Mouse (Mus musculus): ENCODE data around the gene Olfr1116. TPM values are rescaled to one million over a fixed set of nuclear protein-coding genes. Genes with fewer than 3 reads are reported as not detected.
"Not testable (repeated sequence)": the region's sequence is repeated elsewhere in the genome, so short reads cannot be mapped to it uniquely, and the experiment has no call there.

The Olfr1116 gene
- not detected for polyA plus RNA-seq (2012; fragmentation: generic; extraction: Trizol)
- long read RNA-seq, experiment 1 = 0 reads
- long read RNA-seq, experiment 2 = 0 reads

DNA sequence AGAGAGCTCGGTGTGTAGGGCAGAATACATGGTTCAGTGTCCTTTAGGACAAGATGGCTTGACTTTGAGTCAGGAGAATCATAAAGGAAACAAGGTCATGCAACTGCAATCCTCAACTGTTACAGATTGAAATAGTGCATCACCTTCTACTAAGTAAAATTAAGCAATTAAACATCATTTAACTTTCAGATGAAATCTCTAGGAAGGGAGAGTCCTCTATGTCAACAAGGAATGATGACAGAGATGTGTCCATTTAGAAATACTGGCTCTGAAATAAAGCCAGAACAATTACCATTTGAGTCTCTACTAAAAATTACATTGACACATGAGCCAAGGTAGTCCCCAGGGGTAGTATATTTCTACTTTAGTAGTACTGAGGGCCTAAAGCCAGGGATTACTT lies at the start of gene Olfr1116:
Gene Olfr1116 (plus strand): TSS at position 301 of the 400 bp plus-strand sequence.
- no peaks in the 10 kb centered on the region for H3K36me3 ChIP-seq (ENCODE audit: control insufficient read depth, insufficient read depth)
- no peak within 1 kb of the TSS for H3K4me3 ChIP-seq (ENCODE audit: insufficient read depth, poor library complexity, severe bottlenecking)
- H3ac ChIP-seq (ENCODE audit: control insufficient read depth, insufficient read length, low read depth) = no peak within 1 kb of the TSS
- no peaks in the 10 kb centered on the region for H3K79me2 ChIP-seq (ENCODE audit: control insufficient read depth, insufficient read depth)
- no peaks in the 10 kb centered on the region for H3K79me3 ChIP-seq (ENCODE audit: low read depth)
- no peak for TF ChIP-seq CTCF (IDR thresholded peaks at IDR 0.05; ENCODE audit: control insufficient read depth, insufficient read depth, insufficient read length)
- no peak for TF ChIP-seq MAX (IDR thresholded peaks at IDR 0.05)
- TF ChIP-seq MYOG (IDR thresholded peaks at IDR 0.05; ENCODE audit: control insufficient read depth, extremely low read depth, insufficient read length) = no peak
- TF ChIP-seq MYOD1 (IDR thresholded peaks at IDR 0.05; ENCODE audit: control insufficient read depth, insufficient read length, low read depth) = no peak
- no peak for TF ChIP-seq FOSL1 (IDR thresholded peaks at IDR 0.05; ENCODE audit: insufficient read depth, low read length, poor library complexity, severe bottlenecking)
- TF ChIP-seq CEBPB (IDR thresholded peaks at IDR 0.05; ENCODE audit: low read depth) = no peak
- no peaks in the 10 kb centered on the region for H3K27me3 ChIP-seq (ENCODE audit: control insufficient read depth, insufficient read depth, insufficient read length)

DNA sequence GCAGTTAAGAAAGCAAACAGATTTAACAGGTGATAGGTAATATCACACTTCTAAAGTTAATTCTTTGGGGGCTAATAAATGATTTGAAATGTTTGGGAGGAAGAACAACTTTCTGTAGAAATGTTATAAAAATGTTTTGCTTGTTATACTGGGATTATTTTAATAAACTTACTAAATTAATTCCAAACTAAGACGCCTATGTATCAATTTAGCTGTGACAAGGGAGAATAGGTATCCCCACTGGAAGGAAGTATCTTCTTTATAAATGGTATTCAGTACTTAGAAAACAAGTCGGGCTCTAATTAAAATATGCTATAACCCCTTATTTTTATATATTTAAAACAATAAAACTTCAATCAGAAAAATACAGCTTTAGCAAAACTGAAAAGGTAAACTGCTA lies 19.6 kb upstream of the Olfr1116 start, which contains the start of gene Olfr1115:
Gene Olfr1115 (plus strand): TSS at position 301 of the 400 bp plus-strand sequence.
- Histone ChIP-seq H3K27me3 (ENCODE audit: control insufficient read depth, insufficient read depth, insufficient read length) (no peaks in the 10 kb centered on the region), H3K79me3 (ENCODE audit: low read depth) (no peaks in the 10 kb centered on the region), H3ac (ENCODE audit: control insufficient read depth, insufficient read length, low read depth) (no peak within 1 kb of the TSS), H3K36me3 (ENCODE audit: control insufficient read depth, insufficient read depth) (no peaks in the 10 kb centered on the region), H3K4me3 (ENCODE audit: insufficient read depth, poor library complexity, severe bottlenecking) (no peak within 1 kb of the TSS), H3K79me2 (ENCODE audit: control insufficient read depth, insufficient read depth) (no peaks in the 10 kb centered on the region)
- TF ChIP-seq MYOD1 (IDR thresholded peaks at IDR 0.05; ENCODE audit: control insufficient read depth, insufficient read length, low read depth) (no peak), FOSL1 (IDR thresholded peaks at IDR 0.05; ENCODE audit: insufficient read depth, low read length, poor library complexity, severe bottlenecking) (no peak), MAX (IDR thresholded peaks at IDR 0.05) (no peak), CTCF (IDR thresholded peaks at IDR 0.05; ENCODE audit: control insufficient read depth, insufficient read depth, insufficient read length) (no peak), USF1 (IDR thresholded peaks at IDR 0.05; ENCODE audit: low read depth) (no peak), MYOG (IDR thresholded peaks at IDR 0.05; ENCODE audit: control insufficient read depth, extremely low read depth, insufficient read length) (no peak), CEBPB (IDR thresholded peaks at IDR 0.05; ENCODE audit: low read depth) (no peak)

DNA sequence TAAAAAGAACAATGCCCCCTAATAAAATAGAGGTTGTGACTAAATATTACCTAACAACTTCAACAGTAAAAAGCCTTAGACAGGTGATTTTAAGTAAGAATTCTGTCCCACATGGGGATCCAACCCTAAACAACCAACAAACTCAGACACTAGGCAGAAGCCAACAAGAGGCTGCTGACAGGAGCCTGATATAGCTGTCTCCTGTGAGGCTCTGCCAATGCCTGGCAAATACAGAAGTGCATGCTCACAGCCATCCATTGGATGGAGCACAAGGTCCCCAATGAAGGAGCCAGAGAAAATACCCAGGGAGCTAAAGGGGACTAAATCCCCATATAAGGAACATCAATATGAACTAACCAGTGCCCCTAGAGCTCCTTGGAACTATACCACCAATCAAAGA lies 26.6 kb downstream of the Olfr1116 start:
- not testable (repeated sequence) for H3K36me3 ChIP-seq (ENCODE audit: control insufficient read depth, insufficient read depth); H3K4me3 ChIP-seq (ENCODE audit: insufficient read depth, poor library complexity, severe bottlenecking); H3ac ChIP-seq (ENCODE audit: control insufficient read depth, insufficient read length, low read depth); H3K79me3 ChIP-seq (ENCODE audit: low read depth); H3K27me3 ChIP-seq (ENCODE audit: control insufficient read depth, insufficient read depth, insufficient read length); H3K79me2 ChIP-seq (ENCODE audit: control insufficient read depth, insufficient read depth)

DNA sequence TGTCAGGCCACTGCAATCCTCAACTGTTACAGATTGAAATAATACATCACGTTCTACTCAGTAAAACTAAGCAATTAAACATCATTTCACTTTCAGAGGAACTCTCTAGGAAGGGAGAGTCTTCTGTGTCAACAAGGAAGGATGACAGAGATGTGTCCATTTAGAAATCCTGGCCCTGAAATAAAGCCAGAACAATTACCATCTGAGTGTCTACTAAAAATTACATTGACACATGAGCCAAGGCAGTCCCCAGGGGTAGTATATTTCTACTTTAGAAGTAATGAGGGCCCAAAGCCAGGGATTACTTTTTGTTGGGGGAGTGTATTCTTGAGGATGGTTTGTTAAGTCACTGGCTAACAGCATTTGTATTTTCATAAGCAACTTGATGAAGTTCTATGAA lies 39.9 kb downstream of the Olfr1116 start, which contains the start of gene Olfr1118:
Gene Olfr1118 (plus strand): TSS at position 301 of the 400 bp plus-strand sequence.
- Histone ChIP-seq H3K4me3 (ENCODE audit: insufficient read depth, poor library complexity, severe bottlenecking) (no peak within 1 kb of the TSS), H3K79me2 (ENCODE audit: control insufficient read depth, insufficient read depth) (no peaks in the 10 kb centered on the region), H3K27me3 (ENCODE audit: control insufficient read depth, insufficient read depth, insufficient read length) (no peaks in the 10 kb centered on the region), H3K79me3 (ENCODE audit: low read depth) (no peaks in the 10 kb centered on the region), H3K36me3 (ENCODE audit: control insufficient read depth, insufficient read depth) (no peaks in the 10 kb centered on the region), H3ac (ENCODE audit: control insufficient read depth, insufficient read length, low read depth) (no peak within 1 kb of the TSS)
- TF ChIP-seq CTCF (IDR thresholded peaks at IDR 0.05; ENCODE audit: control insufficient read depth, insufficient read depth, insufficient read length) = no peak
- no peak for TF ChIP-seq CEBPB (IDR thresholded peaks at IDR 0.05; ENCODE audit: low read depth)
- no peak for TF ChIP-seq MYOG (IDR thresholded peaks at IDR 0.05; ENCODE audit: control insufficient read depth, extremely low read depth, insufficient read length)
- TF ChIP-seq MYOD1 (IDR thresholded peaks at IDR 0.05; ENCODE audit: control insufficient read depth, insufficient read length, low read depth) = no peak

Small RNAs within 50 kb of the gene (microRNA-seq; reads per million reads assigned to microRNA genes)
- gene Gm27438 (ENCODE audit: borderline microRNAs expressed) = not detected

Other genes starting within 250 kb of the Olfr1116 start
- not detected for gene Olfr1104, start 240.5 kb upstream of the Olfr1116 start, polyA plus RNA-seq (2012; fragmentation: generic; extraction: Trizol)
- not detected for gene Olfr1105, start 231.0 kb upstream of the Olfr1116 start, polyA plus RNA-seq (2012; fragmentation: generic; extraction: Trizol)
- not detected for gene Olfr1106, start 215.3 kb upstream of the Olfr1116 start, polyA plus RNA-seq (2012; fragmentation: generic; extraction: Trizol)
- not detected for gene Olfr1107, start 191.7 kb upstream of the Olfr1116 start, polyA plus RNA-seq (2012; fragmentation: generic; extraction: Trizol)
- not detected for gene Olfr1109, start 171.5 kb upstream of the Olfr1116 start, polyA plus RNA-seq (2012; fragmentation: generic; extraction: Trizol)
- gene Olfr259, start 153.0 kb upstream of the Olfr1116 start, polyA plus RNA-seq (2012; fragmentation: generic; extraction: Trizol) = not detected
- gene Olfr1110, start 127.2 kb upstream of the Olfr1116 start, polyA plus RNA-seq (2012; fragmentation: generic; extraction: Trizol) = not detected
- gene Olfr1111, start 114.9 kb upstream of the Olfr1116 start, polyA plus RNA-seq (2012; fragmentation: generic; extraction: Trizol) = not detected
- not detected for gene Olfr1112, start 79.7 kb upstream of the Olfr1116 start, polyA plus RNA-seq (2012; fragmentation: generic; extraction: Trizol)
- not detected for gene Olfr1113, start 58.6 kb upstream of the Olfr1116 start, polyA plus RNA-seq (2012; fragmentation: generic; extraction: Trizol)
- gene Olfr1115, start 19.5 kb upstream of the Olfr1116 start, polyA plus RNA-seq (2012; fragmentation: generic; extraction: Trizol) = not detected
- gene Olfr1118, start 40.0 kb downstream of the Olfr1116 start, polyA plus RNA-seq (2012; fragmentation: generic; extraction: Trizol) = not detected
- gene Olfr1120, start 87.3 kb downstream of the Olfr1116 start, polyA plus RNA-seq (2012; fragmentation: generic; extraction: Trizol) = not detected
- gene Olfr1121, start 102.4 kb downstream of the Olfr1116 start, polyA plus RNA-seq (2012; fragmentation: generic; extraction: Trizol) = not detected
- gene Olfr1122, start 118.3 kb downstream of the Olfr1116 start, polyA plus RNA-seq (2012; fragmentation: generic; extraction: Trizol) = not detected
- not detected for gene Olfr1123, start 149.1 kb downstream of the Olfr1116 start, polyA plus RNA-seq (2012; fragmentation: generic; extraction: Trizol)
- not detected for gene Olfr1124, start 162.7 kb downstream of the Olfr1116 start, polyA plus RNA-seq (2012; fragmentation: generic; extraction: Trizol)
- gene Olfr1126, start 186.4 kb downstream of the Olfr1116 start, polyA plus RNA-seq (2012; fragmentation: generic; extraction: Trizol) = not detected
- gene Pramel7, start 229.6 kb downstream of the Olfr1116 start, polyA plus RNA-seq (2012; fragmentation: generic; extraction: Trizol) = not detected
- gene Pramel6, start 239.0 kb downstream of the Olfr1116 start, polyA plus RNA-seq (2012; fragmentation: generic; extraction: Trizol) = not detected

All from C2C12 (cell line).